Mouse (Mus musculus): ENCODE data around the gene Isyna1.

DNA sequence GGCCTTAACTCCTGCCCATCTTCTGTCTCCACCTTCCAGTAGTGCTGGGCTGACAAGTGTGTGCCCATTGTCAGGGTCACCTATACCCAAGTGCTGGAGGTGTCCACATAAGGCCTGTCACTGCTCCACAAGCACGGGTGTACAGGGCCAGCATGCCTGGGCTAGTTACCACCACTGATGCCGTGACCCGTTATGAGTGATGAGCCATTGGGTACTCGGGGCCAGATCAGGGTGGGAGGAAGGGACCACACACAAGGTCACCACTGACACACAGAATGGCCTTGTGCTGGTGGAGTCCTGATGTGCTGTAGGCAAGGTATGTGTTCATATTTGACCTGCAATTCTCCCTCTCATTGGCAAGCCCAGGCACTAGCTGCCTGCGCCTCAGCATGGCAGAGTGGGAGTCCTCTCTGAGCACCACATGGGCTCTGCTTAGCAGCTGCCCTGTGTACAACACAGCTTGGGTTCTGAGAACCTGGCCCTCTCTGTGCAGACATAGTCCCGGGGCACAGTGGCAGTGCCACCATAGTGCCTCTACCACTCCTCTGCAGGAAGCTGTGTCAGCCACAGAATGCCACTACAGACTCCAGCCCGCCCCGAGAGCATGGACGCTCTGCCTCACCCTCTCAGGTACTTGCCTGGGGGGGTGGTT is 9.4 kb upstream of the Isyna1 start:
- TF ChIP-seq CTCF (IDR thresholded peaks at IDR 0.05; ENCODE audit: extremely low read depth, insufficient read length, insufficient replicate concordance, low read depth, low read length) (no peak), POLR2A (IDR thresholded peaks at IDR 0.05; ENCODE audit: low read depth, low read length) (no peak)
